Mouse (Mus musculus) spleen, adult 2 months (tissue): ENCODE results near the gene Hdc.

ENCODE experiments used
- CTCF ChIP-seq: fragments of 200-500 bp; IDR thresholded peaks from 2 replicates; pipeline ENCODE4 v1.5.1; 2011; ENCODE audit warnings: mild to moderate bottlenecking, inconsistent platforms; ENCODE audit not compliant: insufficient read depth, insufficient read length, insufficient replicate concordance; ENCODE audit errors: extremely low read depth
- POLR2A ChIP-seq: fragments of 200-500 bp; IDR thresholded peaks from 2 replicates; pipeline ENCODE4 v1.6.1; 2011; ENCODE audit warnings: low read depth, low read length, inconsistent platforms

- TF ChIP-seq CTCF (no peak), POLR2A (no peak)
Measured at GRCm38 (mm10) chr2:126597279-126598241, 21.5 kb downstream of the Hdc start.
